Mouse (Mus musculus): ENCODE measurements around the gene Olfr1023. TPM values are rescaled to one million over a fixed set of nuclear protein-coding genes. Genes with fewer than 3 reads are reported as not detected.

The Olfr1023 gene
- polyA plus RNA-seq, 2 experiments = not detected

GRCm38 (mm10) chr2:85913197-85913596, 27.8 kb downstream of the Olfr1023 start:
- Histone ChIP-seq H3K4me2 (ENCODE audit: low read depth) (no peak overlapping the region), H3K36me3 (replicated peaks; ENCODE audit: control insufficient read depth, insufficient read depth, low read depth) (no peaks in the 10 kb centered on the region), H3K9me3 (ENCODE audit: control insufficient read depth, low read length) (no peaks in the 10 kb centered on the region), H3K4me3 (ENCODE audit: insufficient read depth in 1 of 2, low read depth in 2 of 2, low read length in 2 of 2) (no peak overlapping the region), H3K27ac (no peak overlapping the region), H3K4me1 (replicated peaks; ENCODE audit: control insufficient read depth in 2 of 2, insufficient read depth in 2 of 2, low read length in 1 of 2) (no peaks in the 10 kb centered on the region), H3K9ac (replicated peaks) (no peak overlapping the region), H3K27me3 (ENCODE audit: control insufficient read depth, insufficient read depth, low read length) (no peaks in the 10 kb centered on the region)
- no peak for DNase-seq (ENCODE audit: low read depth in 3 of 3, low spot score in 3 of 3)
- no peak for TF ChIP-seq CTCF (IDR thresholded peaks at IDR 0.05; ENCODE audit: low read depth)
- TF ChIP-seq EP300 (IDR thresholded peaks at IDR 0.05; ENCODE audit: low read depth) = no peak
- no peak for ATAC-seq (ENCODE audit: insufficient read depth)

- H3K27ac ChIP-seq = no peak within 1 kb of the TSS
- H3K4me2 ChIP-seq (ENCODE audit: low read depth) = no peak within 1 kb of the TSS
- no peak for DNase-seq (ENCODE audit: low read depth in 3 of 3, low spot score in 3 of 3)
- no peak for ATAC-seq (ENCODE audit: insufficient read depth)
- TF ChIP-seq CTCF (IDR thresholded peaks at IDR 0.05; ENCODE audit: low read depth) = no peak
- no peak for TF ChIP-seq EP300 (IDR thresholded peaks at IDR 0.05; ENCODE audit: low read depth)
- H3K4me1 ChIP-seq (replicated peaks; ENCODE audit: control insufficient read depth in 2 of 2, insufficient read depth in 2 of 2, low read length in 1 of 2) = no peaks in the 10 kb centered on the region
- H3K36me3 ChIP-seq (replicated peaks; ENCODE audit: control insufficient read depth, insufficient read depth, low read depth) = no peaks in the 10 kb centered on the region
- WGBS (ENCODE audit: insufficient replicate concordance) = 18% methylated on average over 1 of the region's 1 CpGs
- no peak within 1 kb of the TSS for H3K9ac ChIP-seq (replicated peaks)
- H3K27me3 ChIP-seq (ENCODE audit: control insufficient read depth, insufficient read depth, low read length) = no peaks in the 10 kb centered on the region
- no peak within 1 kb of the TSS for H3K4me3 ChIP-seq (ENCODE audit: insufficient read depth in 1 of 2, low read depth in 2 of 2, low read length in 2 of 2)
- H3K9me3 ChIP-seq (ENCODE audit: control insufficient read depth, low read length) = no peaks in the 10 kb centered on the region
These were observed 29.5 kb downstream of the Olfr1023 start, which contains the start of gene Olfr1025-ps1 for GRCm38 (mm10) chr2:85914893-85915292. TSS of gene Olfr1025-ps1 (plus strand) at chr2:85915193.

- no peak for DNase-seq (ENCODE audit: low read depth in 3 of 3, low spot score in 3 of 3)
- no peak for ATAC-seq (ENCODE audit: insufficient read depth)
- H3K4me2 ChIP-seq (ENCODE audit: low read depth) = no peak within 1 kb of the TSS
- H3K27ac ChIP-seq = no peak within 1 kb of the TSS
- no peaks in the 10 kb centered on the region for H3K9me3 ChIP-seq (ENCODE audit: control insufficient read depth, low read length)
- no peak within 1 kb of the TSS for H3K4me3 ChIP-seq (ENCODE audit: insufficient read depth in 1 of 2, low read depth in 2 of 2, low read length in 2 of 2)
- H3K9ac ChIP-seq (replicated peaks) = no peak within 1 kb of the TSS
- no peaks in the 10 kb centered on the region for H3K4me1 ChIP-seq (replicated peaks; ENCODE audit: control insufficient read depth in 2 of 2, insufficient read depth in 2 of 2, low read length in 1 of 2)
- TF ChIP-seq CTCF (IDR thresholded peaks at IDR 0.05; ENCODE audit: low read depth) = no peak
- TF ChIP-seq EP300 (IDR thresholded peaks at IDR 0.05; ENCODE audit: low read depth) = no peak
- no peaks in the 10 kb centered on the region for H3K36me3 ChIP-seq (replicated peaks; ENCODE audit: control insufficient read depth, insufficient read depth, low read depth)
- no peaks in the 10 kb centered on the region for H3K27me3 ChIP-seq (ENCODE audit: control insufficient read depth, insufficient read depth, low read length)
- WGBS (ENCODE audit: insufficient replicate concordance) = 66% methylated on average over 3 of the region's 3 CpGs
These were observed 35.8 kb downstream of the Olfr1023 start, which contains the start of gene Olfr1026 for GRCm38 (mm10) chr2:85921258-85921657. TSS of gene Olfr1026 (plus strand) at chr2:85921558.

Other genes with a start within 250 kb of the Olfr1023 start
- gene Olfr1002, start 234.9 kb upstream of the Olfr1023 start, polyA plus RNA-seq (2012; rRNA removed) = not detected in 2 replicates
- not detected in 2 replicates for gene Olfr1002, start 234.9 kb upstream of the Olfr1023 start, polyA plus RNA-seq (2014; fragmentation: Nextera tagmentation; extraction: Ambion mirVana)
- gene Olfr154, start 221.2 kb upstream of the Olfr1023 start, polyA plus RNA-seq (2012; rRNA removed) = not detected in 2 replicates
- not detected in 2 replicates for gene Olfr154, start 221.2 kb upstream of the Olfr1023 start, polyA plus RNA-seq (2014; fragmentation: Nextera tagmentation; extraction: Ambion mirVana)
- not detected in 2 replicates for gene Olfr1006, start 206.9 kb upstream of the Olfr1023 start, polyA plus RNA-seq (2012; rRNA removed)
- not detected in 2 replicates for gene Olfr1006, start 206.9 kb upstream of the Olfr1023 start, polyA plus RNA-seq (2014; fragmentation: Nextera tagmentation; extraction: Ambion mirVana)
- gene Olfr1008, start 196.2 kb upstream of the Olfr1023 start, polyA plus RNA-seq (2012; rRNA removed) = not detected in 2 replicates
- gene Olfr1008, start 196.2 kb upstream of the Olfr1023 start, polyA plus RNA-seq (2014; fragmentation: Nextera tagmentation; extraction: Ambion mirVana) = not detected in 2 replicates
- gene Olfr1009, start 170.2 kb upstream of the Olfr1023 start, polyA plus RNA-seq (2012; rRNA removed) = not detected in 2 replicates
- gene Olfr1009, start 170.2 kb upstream of the Olfr1023 start, polyA plus RNA-seq (2014; fragmentation: Nextera tagmentation; extraction: Ambion mirVana) = not detected in 2 replicates
- gene Olfr1012, start 122.9 kb upstream of the Olfr1023 start, polyA plus RNA-seq (2012; rRNA removed) = not detected in 2 replicates
- gene Olfr1012, start 122.9 kb upstream of the Olfr1023 start, polyA plus RNA-seq (2014; fragmentation: Nextera tagmentation; extraction: Ambion mirVana) = not detected in 2 replicates
- gene Olfr1013, start 118.5 kb upstream of the Olfr1023 start, polyA plus RNA-seq (2012; rRNA removed) = not detected in 2 replicates
- gene Olfr1013, start 118.5 kb upstream of the Olfr1023 start, polyA plus RNA-seq (2014; fragmentation: Nextera tagmentation; extraction: Ambion mirVana) = not detected in 2 replicates
- gene Olfr1014, start 112.9 kb upstream of the Olfr1023 start, polyA plus RNA-seq (2012; rRNA removed) = not detected in 2 replicates
- not detected in 2 replicates for gene Olfr1014, start 112.9 kb upstream of the Olfr1023 start, polyA plus RNA-seq (2014; fragmentation: Nextera tagmentation; extraction: Ambion mirVana)
- gene Olfr1015, start 103.6 kb upstream of the Olfr1023 start, polyA plus RNA-seq (2012; rRNA removed) = not detected in 2 replicates
- gene Olfr1015, start 103.6 kb upstream of the Olfr1023 start, polyA plus RNA-seq (2014; fragmentation: Nextera tagmentation; extraction: Ambion mirVana) = not detected in 2 replicates
- gene Olfr1016, start 83.1 kb upstream of the Olfr1023 start, polyA plus RNA-seq (2012; rRNA removed) = not detected in 2 replicates
- not detected in 2 replicates for gene Olfr1016, start 83.1 kb upstream of the Olfr1023 start, polyA plus RNA-seq (2014; fragmentation: Nextera tagmentation; extraction: Ambion mirVana)
- not detected in 2 replicates for gene Olfr1018, start 67.2 kb upstream of the Olfr1023 start, polyA plus RNA-seq (2012; rRNA removed)
- not detected in 2 replicates for gene Olfr1018, start 67.2 kb upstream of the Olfr1023 start, polyA plus RNA-seq (2014; fragmentation: Nextera tagmentation; extraction: Ambion mirVana)
- gene Olfr1019, start 40.2 kb upstream of the Olfr1023 start, polyA plus RNA-seq (2012; rRNA removed) = not detected in 2 replicates
- gene Olfr1019, start 40.2 kb upstream of the Olfr1023 start, polyA plus RNA-seq (2014; fragmentation: Nextera tagmentation; extraction: Ambion mirVana) = not detected in 2 replicates
- not detected in 2 replicates for gene Olfr1020, start 38.6 kb upstream of the Olfr1023 start, polyA plus RNA-seq (2012; rRNA removed)
- gene Olfr1020, start 38.6 kb upstream of the Olfr1023 start, polyA plus RNA-seq (2014; fragmentation: Nextera tagmentation; extraction: Ambion mirVana) = not detected in 2 replicates
- gene Olfr1022, start 17.0 kb upstream of the Olfr1023 start, polyA plus RNA-seq (2012; rRNA removed) = not detected in 2 replicates
- not detected in 2 replicates for gene Olfr1022, start 17.0 kb upstream of the Olfr1023 start, polyA plus RNA-seq (2014; fragmentation: Nextera tagmentation; extraction: Ambion mirVana)
- not detected in 2 replicates for gene Olfr1024, start 19.4 kb downstream of the Olfr1023 start, polyA plus RNA-seq (2012; rRNA removed)
- gene Olfr1024, start 19.4 kb downstream of the Olfr1023 start, polyA plus RNA-seq (2014; fragmentation: Nextera tagmentation; extraction: Ambion mirVana) = not detected in 2 replicates
- not detected in 2 replicates for gene Olfr1025-ps1, start 29.6 kb downstream of the Olfr1023 start, polyA plus RNA-seq (2012; rRNA removed)
- gene Olfr1025-ps1, start 29.6 kb downstream of the Olfr1023 start, polyA plus RNA-seq (2014; fragmentation: Nextera tagmentation; extraction: Ambion mirVana) = not detected in 2 replicates
- not detected in 2 replicates for gene Olfr1026, start 35.9 kb downstream of the Olfr1023 start, polyA plus RNA-seq (2012; rRNA removed)
- gene Olfr1026, start 35.9 kb downstream of the Olfr1023 start, polyA plus RNA-seq (2014; fragmentation: Nextera tagmentation; extraction: Ambion mirVana) = not detected in 2 replicates
- gene Olfr1028, start 64.8 kb downstream of the Olfr1023 start, polyA plus RNA-seq (2012; rRNA removed) = not detected in 2 replicates
- gene Olfr1028, start 64.8 kb downstream of the Olfr1023 start, polyA plus RNA-seq (2014; fragmentation: Nextera tagmentation; extraction: Ambion mirVana) = not detected in 2 replicates
- gene Olfr1029, start 88.3 kb downstream of the Olfr1023 start, polyA plus RNA-seq (2012; rRNA removed) = not detected in 2 replicates
- gene Olfr1029, start 88.3 kb downstream of the Olfr1023 start, polyA plus RNA-seq (2014; fragmentation: Nextera tagmentation; extraction: Ambion mirVana) = not detected in 2 replicates
- gene Olfr1030, start 93.6 kb downstream of the Olfr1023 start, polyA plus RNA-seq (2012; rRNA removed) = not detected in 2 replicates
- not detected in 2 replicates for gene Olfr1030, start 93.6 kb downstream of the Olfr1023 start, polyA plus RNA-seq (2014; fragmentation: Nextera tagmentation; extraction: Ambion mirVana)
- not detected in 2 replicates for gene Olfr1031, start 104.7 kb downstream of the Olfr1023 start, polyA plus RNA-seq (2012; rRNA removed)
- not detected in 2 replicates for gene Olfr1031, start 104.7 kb downstream of the Olfr1023 start, polyA plus RNA-seq (2014; fragmentation: Nextera tagmentation; extraction: Ambion mirVana)
- gene Olfr1032, start 119.9 kb downstream of the Olfr1023 start, polyA plus RNA-seq (2012; rRNA removed) = not detected in 2 replicates
- not detected in 2 replicates for gene Olfr1032, start 119.9 kb downstream of the Olfr1023 start, polyA plus RNA-seq (2014; fragmentation: Nextera tagmentation; extraction: Ambion mirVana)
- 0.19 and 0.27 TPM in 2 replicates for gene Olfr1033, start 135.0 kb downstream of the Olfr1023 start, polyA plus RNA-seq (2012; rRNA removed)
- gene Olfr1033, start 135.0 kb downstream of the Olfr1023 start, polyA plus RNA-seq (2014; fragmentation: Nextera tagmentation; extraction: Ambion mirVana) = 0.51 and 0.61 TPM in 2 replicates
- gene Olfr1034, start 160.2 kb downstream of the Olfr1023 start, polyA plus RNA-seq (2012; rRNA removed) = 0.06 TPM in 2 replicates
- 0.04 TPM in 1 of 2 replicates, not detected in the other for gene Olfr1034, start 160.2 kb downstream of the Olfr1023 start, polyA plus RNA-seq (2014; fragmentation: Nextera tagmentation; extraction: Ambion mirVana)
- gene Olfr1036, start 188.4 kb downstream of the Olfr1023 start, polyA plus RNA-seq (2012; rRNA removed) = not detected in 2 replicates
- gene Olfr1036, start 188.4 kb downstream of the Olfr1023 start, polyA plus RNA-seq (2014; fragmentation: Nextera tagmentation; extraction: Ambion mirVana) = not detected in 2 replicates
- gene Olfr1037, start 201.7 kb downstream of the Olfr1023 start, polyA plus RNA-seq (2012; rRNA removed) = not detected in 2 replicates
- not detected in 2 replicates for gene Olfr1037, start 201.7 kb downstream of the Olfr1023 start, polyA plus RNA-seq (2014; fragmentation: Nextera tagmentation; extraction: Ambion mirVana)

Measured in liver, embryonic 14.5 days (tissue).